Mouse (Mus musculus) left cerebral cortex, postnatal 36 days (tissue): Measurements from ENCODE around the gene Shank2. TPM values are rescaled to one million over a fixed set of nuclear protein-coding genes. Genes with fewer than 3 reads are reported as not detected.

Source experiments
- DNase-seq, 2 experiments: peaks; one replicate each; pipeline ENCODE4 v3.0.0; 2021 to 2022; ENCODE audit warnings: low spot score in 2 of 2, mixed read lengths in 1 of 2
- intact Hi-C: fragments of 180-260 bp; cut with DNase I; formaldehyde crosslinking; loops from one replicate; pipeline ENCODE4 v1.15.1; 2025
- total RNA-seq, 2 experiments: library from RNA; stranded (reverse); gene quantifications; 2 replicates each; pipeline ENCODE4 v1.2.3; 2021

Shank2 gene
- total RNA-seq, 2 experiments from 2014 or later, result 133 to 174 TPM

- no peak for DNase-seq
- intact Hi-C loops, result no loop called here
Observed at GRCm38 (mm10) chr7:144087277-144087676, 85.5 kb downstream of the Shank2 start.

- intact Hi-C loops, result no loop called here
- no peak for DNase-seq
Observed at GRCm38 (mm10) chr7:144094132-144094531, 92.4 kb downstream of the Shank2 start.

GRCm38 (mm10) chr7:144097314-144097713 is 95.6 kb downstream of the Shank2 start:
- intact Hi-C loops, result loop anchor here (5.0 kb wide), 1 partner anchor 80 kb away; no protein-coding TSS in a partner anchor
- DNase-seq, result peak in 1 of 2 experiments; percentile 21

- peak in 1 of 2 experiments; percentile 34 for DNase-seq
- intact Hi-C loops, result no loop called here
Observed at GRCm38 (mm10) chr7:144102222-144102980, 100.7 kb downstream of the Shank2 start.

GRCm38 (mm10) chr7:144105952-144106351 is 104.2 kb downstream of the Shank2 start:
- DNase-seq, result no peak
- intact Hi-C loops, result no loop called here

- DNase-seq, result no peak
- intact Hi-C loops, result no loop called here
Observed at GRCm38 (mm10) chr7:144106352-144107011, 104.8 kb downstream of the Shank2 start.

- no peak for DNase-seq
- intact Hi-C loops, result no loop called here
Observed at GRCm38 (mm10) chr7:144108141-144108540, 106.4 kb downstream of the Shank2 start.

- no peak for DNase-seq
- intact Hi-C loops, result no loop called here
Observed at GRCm38 (mm10) chr7:144111026-144111604, 109.4 kb downstream of the Shank2 start.

- intact Hi-C loops, result no loop called here
- DNase-seq, result no peak
Observed at GRCm38 (mm10) chr7:144111981-144112380, 110.3 kb downstream of the Shank2 start.

- intact Hi-C loops, result no loop called here
- no peak for DNase-seq
Observed at GRCm38 (mm10) chr7:144114230-144114629, 112.5 kb downstream of the Shank2 start.

- intact Hi-C loops, result no loop called here
- DNase-seq, result no peak
Observed at GRCm38 (mm10) chr7:144119562-144119961, 117.8 kb downstream of the Shank2 start.

- DNase-seq, result peak; percentile 19 to 37
- intact Hi-C loops, result loop anchor here (5.0 kb wide), 1 partner anchor 44 kb away; no protein-coding TSS in a partner anchor
Observed at GRCm38 (mm10) chr7:144132699-144133387, 131.1 kb downstream of the Shank2 start.

- DNase-seq, result peak; percentile 12 to 18
- intact Hi-C loops, result loop anchor here (5.0 kb wide), 1 partner anchor 44 kb away; no protein-coding TSS in a partner anchor
Observed at GRCm38 (mm10) chr7:144133388-144133998, 131.8 kb downstream of the Shank2 start.

GRCm38 (mm10) chr7:144134699-144135098 is 133.0 kb downstream of the Shank2 start:
- peak; percentile 36 to 45 for DNase-seq
- intact Hi-C loops, result loop anchor here (5.0 kb wide), 1 partner anchor 43 kb away; no protein-coding TSS in a partner anchor

GRCm38 (mm10) chr7:144137827-144138226 is 136.1 kb downstream of the Shank2 start:
- intact Hi-C loops, result no loop called here
- no peak for DNase-seq

- intact Hi-C loops, result no loop called here
- no peak for DNase-seq
Observed at GRCm38 (mm10) chr7:144138476-144138875, 136.7 kb downstream of the Shank2 start.

GRCm38 (mm10) chr7:144139691-144140090 is 138.0 kb downstream of the Shank2 start:
- DNase-seq, result no peak
- intact Hi-C loops, result no loop called here

GRCm38 (mm10) chr7:144140470-144140869 is 138.7 kb downstream of the Shank2 start:
- intact Hi-C loops, result no loop called here

GRCm38 (mm10) chr7:144142036-144142435 is 140.3 kb downstream of the Shank2 start:
- intact Hi-C loops, result no loop called here
- DNase-seq, result no peak

More at GRCm38 (mm10) chr7:144140470-144140869, 138.7 kb downstream of the Shank2 start:
- DNase-seq, result no peak
